Mouse (Mus musculus) myocyte (in vitro differentiated cells): ENCODE results near the gene Caskin1.

Source experiments
- E2F4 ChIP-seq: IDR thresholded peaks from one replicate; pipeline ENCODE4 v1.6.1; 2011; ENCODE audit warnings: mild to moderate bottlenecking, control low read depth, moderate library complexity; ENCODE audit not compliant: insufficient read depth
- MYOG ChIP-seq, 3 experiments: IDR thresholded peaks; one replicate each; pipeline ENCODE4 v1.6.1; 2011; ENCODE audit warnings: control low read depth in 2 of 3, low read depth in 2 of 3, mild to moderate bottlenecking in 2 of 3; ENCODE audit not compliant: insufficient read length in 2 of 3, control insufficient read depth in 1 of 3, insufficient read depth in 1 of 3
- POLR2A ChIP-seq: IDR thresholded peaks from one replicate; pipeline ENCODE4 v1.6.1; 2011; ENCODE audit warnings: low read depth, mild to moderate bottlenecking, control low read depth, moderate library complexity; ENCODE audit not compliant: insufficient read length
- TCF3 ChIP-seq: IDR thresholded peaks from one replicate; pipeline ENCODE4 v1.6.1; 2011; ENCODE audit warnings: low read depth, control low read depth; ENCODE audit not compliant: insufficient read length

DNA sequence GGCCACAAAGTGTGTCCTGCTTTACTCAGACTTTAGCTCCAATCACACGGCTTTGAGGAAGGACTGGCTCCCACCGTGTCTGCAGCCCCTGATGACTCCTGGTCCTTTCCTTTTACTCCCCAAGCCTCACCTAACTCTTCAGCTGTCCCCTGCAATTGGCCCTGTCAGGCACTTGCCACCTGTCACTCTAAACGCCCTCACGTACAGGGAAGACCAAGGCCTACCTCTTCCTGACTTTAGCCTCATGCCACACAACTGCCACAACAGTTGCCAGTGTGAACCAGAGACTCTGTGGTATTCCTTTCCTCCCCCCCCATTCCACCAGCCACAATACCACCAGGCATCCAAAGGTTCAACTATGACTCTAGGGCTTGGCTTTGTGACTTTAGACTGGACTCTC, 32.0 kb downstream of the Caskin1 start:
- TF ChIP-seq POLR2A (no peak), MYOG (IDR thresholded peaks at IDR 0.05; ENCODE audit: control insufficient read depth in 1 of 3, insufficient read depth in 1 of 3, insufficient read length in 2 of 3, low read depth in 2 of 3) (peak in 2 of 3 experiments; percentile 31 to 81), TCF3 (no peak), E2F4 (no peak)
